Mouse (Mus musculus): ENCODE measurements at regions not wholly inside any gene's neighbourhood (a gene's known extent, or its start where the extent isn't known, plus 50 kb on each side); places are given as distances from the start of the nearest gene placed in this dataset.

DNA sequence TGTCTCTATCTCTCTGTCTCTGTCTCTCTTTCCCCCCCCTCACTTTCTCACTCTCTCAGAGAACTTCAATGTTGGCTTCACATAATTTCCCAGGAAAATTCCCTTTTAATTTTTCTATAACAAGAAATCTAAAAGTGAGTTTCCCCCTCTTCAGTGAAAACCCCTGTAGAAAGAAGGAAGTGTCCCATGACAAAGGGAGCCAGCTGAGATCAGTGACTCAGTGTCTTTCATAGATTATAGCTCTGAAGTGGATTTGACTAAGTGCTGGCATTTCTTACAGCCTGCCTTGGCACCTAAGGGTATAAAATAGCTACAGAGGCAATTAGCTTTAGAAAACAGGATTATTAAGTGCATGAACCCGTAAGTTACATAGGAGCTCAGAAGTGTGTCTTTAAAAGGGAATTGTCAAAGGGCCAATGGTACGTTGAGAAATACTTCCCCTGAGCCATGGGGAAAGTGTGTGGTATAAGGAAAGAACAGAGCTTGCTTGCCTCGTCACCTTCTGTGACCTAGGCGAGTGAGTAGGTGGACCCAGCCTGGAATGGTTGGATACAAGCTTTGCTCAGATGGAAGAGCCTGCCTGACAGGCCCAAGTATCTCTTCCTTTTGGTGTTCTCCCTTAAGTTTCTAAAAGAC, 137.3 kb upstream of the Prdm1 start:
- H3K4me1 ChIP-seq (ENCODE audit: control insufficient read depth in 1 of 2, insufficient read depth in 2 of 2) = peaks cover 0 to 5% of the 10 kb centered on the region in 2 experiments; a peak in 2 of 4 replicates
- no peaks in the 10 kb centered on the region for H3K79me2 ChIP-seq (replicated peaks; ENCODE audit: control insufficient read depth, extremely low read depth, insufficient read depth, poor library complexity, severe bottlenecking)
- no peak overlapping the region for H3K27ac ChIP-seq (ENCODE audit: insufficient read depth, low read depth)
- H3K9me3 ChIP-seq (replicated peaks; ENCODE audit: low read length) = no peaks in the 10 kb centered on the region
- H3K36me3 ChIP-seq (replicated peaks in 1 of 2; ENCODE audit: control insufficient read depth in 1 of 2, insufficient read depth in 1 of 2, low read length in 1 of 2) = no peaks in the 10 kb centered on the region
- no peaks in the 10 kb centered on the region for H3K27me3 ChIP-seq (replicated peaks)
- TF ChIP-seq RAD21 (IDR thresholded peaks at IDR 0.05; ENCODE audit: low read depth, low read length) = no peak
- TF ChIP-seq NRF1 (IDR thresholded peaks at IDR 0.05; ENCODE audit: low read depth, low read length) = no peak
- TF ChIP-seq TBP (conservative IDR thresholded peaks at IDR 0.05; ENCODE audit: low read depth, low read length) = no peak
- no peak for TF ChIP-seq BHLHE40 (IDR thresholded peaks at IDR 0.05; ENCODE audit: low read depth, low read length)
- no peak for TF ChIP-seq USF1 (IDR thresholded peaks at IDR 0.05; ENCODE audit: low read depth, low read length)
- no peak for TF ChIP-seq ETS1 (conservative IDR thresholded peaks at IDR 0.05; ENCODE audit: low read depth, low read length)
- TF ChIP-seq RCOR1 (conservative IDR thresholded peaks at IDR 0.05; ENCODE audit: low read depth, low read length) = no peak
- TF ChIP-seq EP300 (IDR thresholded peaks at IDR 0.05; ENCODE audit: low read length) = no peak
- no peak for TF ChIP-seq USF2 (conservative IDR thresholded peaks at IDR 0.05; ENCODE audit: low read depth, low read length)
- no peak for TF ChIP-seq ZNF384 (IDR thresholded peaks at IDR 0.05; ENCODE audit: low read depth, low read length)
- TF ChIP-seq MXI1 (IDR thresholded peaks at IDR 0.05; ENCODE audit: low read depth, low read length) = no peak
- H3K4me2 ChIP-seq (ENCODE audit: insufficient read depth, low read depth, poor library complexity, severe bottlenecking) = no peak overlapping the region
- DNase-seq (ENCODE audit: extremely low read depth) = no peak
- no peak overlapping the region for H3K4me3 ChIP-seq (replicated peaks in 1 of 3; ENCODE audit: low read depth in 2 of 3, low read length in 2 of 3, poor library complexity in 1 of 3)
- dilution Hi-C loops (cut with MboI; ENCODE audit: extremely low pct_ligation_motif_present, extremely low pct_unique_long_range_greater_than_20kb, low sequenced_read_pairs) (no loop called here), in situ Hi-C loops (cut with MboI; ENCODE audit: low pct_ligation_motif_present, low pct_unique_long_range_greater_than_20kb, low sequenced_read_pairs) (no loop called here)
- no peak overlapping the region for H3K9ac ChIP-seq (ENCODE audit: insufficient read depth, low read depth)

DNA sequence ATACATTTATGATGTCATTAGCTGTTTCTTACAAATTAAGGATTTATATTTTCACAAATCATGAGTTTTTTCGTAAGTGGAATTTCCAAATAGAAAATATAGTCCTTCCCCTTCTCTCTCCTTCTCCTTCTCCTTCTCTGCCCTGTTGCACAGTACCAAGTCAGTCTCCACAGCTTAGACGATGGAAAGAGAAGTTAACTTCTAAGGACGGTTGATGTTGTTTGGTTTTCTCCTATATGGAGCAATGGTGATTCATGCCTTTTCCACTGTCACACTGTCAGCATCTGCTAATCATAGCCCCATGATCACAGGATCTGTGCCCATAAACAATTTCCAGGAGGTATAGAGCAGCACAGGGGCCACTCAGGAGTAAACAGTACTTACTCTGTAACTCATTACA, 131.2 kb upstream of the Prdm1 start:
- Histone ChIP-seq H3K27ac (ENCODE audit: insufficient read depth, low read depth) (no peak overlapping the region), H3K9ac (ENCODE audit: insufficient read depth, low read depth) (no peak overlapping the region), H3K27me3 (replicated peaks) (no peaks in the 10 kb centered on the region), H3K9me3 (replicated peaks; ENCODE audit: low read length) (no peaks in the 10 kb centered on the region), H3K4me1 (ENCODE audit: control insufficient read depth in 1 of 2, insufficient read depth in 2 of 2) (no peaks in the 10 kb centered on the region), H3K4me3 (replicated peaks in 1 of 3; ENCODE audit: low read depth in 2 of 3, low read length in 2 of 3, poor library complexity in 1 of 3) (no peak overlapping the region), H3K36me3 (replicated peaks in 1 of 2; ENCODE audit: control insufficient read depth in 1 of 2, insufficient read depth in 1 of 2, low read length in 1 of 2) (no peaks in the 10 kb centered on the region), H3K4me2 (ENCODE audit: insufficient read depth, low read depth, poor library complexity, severe bottlenecking) (no peak overlapping the region), H3K79me2 (replicated peaks; ENCODE audit: control insufficient read depth, extremely low read depth, insufficient read depth, poor library complexity, severe bottlenecking) (no peaks in the 10 kb centered on the region)
- no peak for DNase-seq (ENCODE audit: extremely low read depth)
- in situ Hi-C loops (cut with MboI; ENCODE audit: low pct_ligation_motif_present, low pct_unique_long_range_greater_than_20kb, low sequenced_read_pairs) (no loop called here), dilution Hi-C loops (cut with MboI; ENCODE audit: extremely low pct_ligation_motif_present, extremely low pct_unique_long_range_greater_than_20kb, low sequenced_read_pairs) (no loop called here)
- TF ChIP-seq ZKSCAN1 (IDR thresholded peaks at IDR 0.05; ENCODE audit: borderline replicate concordance, low read depth, low read length) (no peak), USF1 (IDR thresholded peaks at IDR 0.05; ENCODE audit: low read depth, low read length) (no peak), EP300 (IDR thresholded peaks at IDR 0.05; ENCODE audit: low read length) (no peak), ZC3H11A (IDR thresholded peaks at IDR 0.05; ENCODE audit: low read depth, low read length) (no peak), GABPA (IDR thresholded peaks at IDR 0.05; ENCODE audit: insufficient replicate concordance, low read depth, low read length) (no peak), RAD21 (IDR thresholded peaks at IDR 0.05; ENCODE audit: low read depth, low read length) (no peak), HCFC1 (IDR thresholded peaks at IDR 0.05; ENCODE audit: low read depth, low read length) (no peak), ZMIZ1 (IDR thresholded peaks at IDR 0.05; ENCODE audit: low read depth, low read length) (no peak), BHLHE40 (IDR thresholded peaks at IDR 0.05; ENCODE audit: low read depth, low read length) (no peak), NELFE (IDR thresholded peaks at IDR 0.05; ENCODE audit: low read depth, low read length) (no peak), JUND (conservative IDR thresholded peaks at IDR 0.05; ENCODE audit: low read depth, low read length) (no peak), MEF2A (IDR thresholded peaks at IDR 0.05; ENCODE audit: borderline replicate concordance, low read depth, low read length) (no peak), ELF1 (IDR thresholded peaks at IDR 0.05; ENCODE audit: low read depth, low read length) (no peak), TBP (conservative IDR thresholded peaks at IDR 0.05; ENCODE audit: low read depth, low read length) (no peak)

Data from CH12.LX (cell line).